Mouse (Mus musculus) limb, embryonic 12.5 days (tissue): ENCODE measurements at regions not wholly inside any gene's neighbourhood (a gene's known extent, or its start where the extent isn't known, plus 50 kb on each side); places are given as distances from the start of the nearest gene placed in this dataset. TPM values are rescaled to one million over a fixed set of nuclear protein-coding genes. Genes with fewer than 3 reads are reported as not detected.

Source experiments
- ATAC-seq: fragments of 200-750 bp; cut with Nextera tagmentation; 2 replicates; pipeline ENCODE4 v1.8.0; 2017; ENCODE audit warnings: low read depth, moderate TSS enrichment; ENCODE audit not compliant: insufficient number of reproducible peaks, insufficient read depth, low FRiP score, low TSS enrichment
- H3K27ac ChIP-seq: fragments of 300-500 bp; sonication (generic); 2 replicates; pipeline ENCODE4 v1.5.1; 2016; ENCODE audit warnings: mild to moderate bottlenecking, moderate library complexity
- H3K27me3 ChIP-seq: fragments of 300-500 bp; sonication (generic); 2 replicates; pipeline ENCODE4 v1.6.1; 2016; ENCODE audit warnings: mild to moderate bottlenecking, moderate library complexity
- H3K36me3 ChIP-seq: fragments of 300-500 bp; sonication (generic); 2 replicates; pipeline ENCODE4 v1.6.1; 2016; ENCODE audit warnings: mild to moderate bottlenecking, moderate library complexity
- H3K4me1 ChIP-seq: fragments of 300-500 bp; sonication (generic); replicated peaks from 2 replicates; pipeline ENCODE4 v1.6.1; 2016
- H3K4me2 ChIP-seq: fragments of 300-500 bp; sonication (generic); 2 replicates; pipeline ENCODE4 v1.6.1; 2016; ENCODE audit warnings: mild to moderate bottlenecking, moderate library complexity
- H3K4me3 ChIP-seq: fragments of 300-500 bp; sonication (generic); replicated peaks from 2 replicates; pipeline ENCODE4 v1.5.1; 2016; ENCODE audit warnings: mild to moderate bottlenecking
- H3K9ac ChIP-seq: fragments of 300-500 bp; sonication (generic); replicated peaks from 2 replicates; pipeline ENCODE4 v1.6.1; 2016; ENCODE audit warnings: mild to moderate bottlenecking, moderate library complexity
- H3K9me3 ChIP-seq: fragments of 300-500 bp; sonication (generic); 2 replicates; pipeline ENCODE4 v1.6.1; 2016; ENCODE audit warnings: mild to moderate bottlenecking, moderate library complexity
- WGBS: fragments of 180-500 bp; shearing (Covaris S2); methylation state at CpG from one replicate; pipeline ENCODE4 v1.1.7; 2016; 5-methylcytosine and 5-hydroxymethylcytosine counted together
- microRNA counts: library from miRNA; unstranded; fragments of <30 nt; microRNA quantifications from one replicate; lab custom pipeline; 2017
- microRNA-seq: library from miRNA; unstranded; fragments of <30 nt; microRNA quantifications from one replicate; pipeline ENCODE4, GENCODE M21; 2017

DNA sequence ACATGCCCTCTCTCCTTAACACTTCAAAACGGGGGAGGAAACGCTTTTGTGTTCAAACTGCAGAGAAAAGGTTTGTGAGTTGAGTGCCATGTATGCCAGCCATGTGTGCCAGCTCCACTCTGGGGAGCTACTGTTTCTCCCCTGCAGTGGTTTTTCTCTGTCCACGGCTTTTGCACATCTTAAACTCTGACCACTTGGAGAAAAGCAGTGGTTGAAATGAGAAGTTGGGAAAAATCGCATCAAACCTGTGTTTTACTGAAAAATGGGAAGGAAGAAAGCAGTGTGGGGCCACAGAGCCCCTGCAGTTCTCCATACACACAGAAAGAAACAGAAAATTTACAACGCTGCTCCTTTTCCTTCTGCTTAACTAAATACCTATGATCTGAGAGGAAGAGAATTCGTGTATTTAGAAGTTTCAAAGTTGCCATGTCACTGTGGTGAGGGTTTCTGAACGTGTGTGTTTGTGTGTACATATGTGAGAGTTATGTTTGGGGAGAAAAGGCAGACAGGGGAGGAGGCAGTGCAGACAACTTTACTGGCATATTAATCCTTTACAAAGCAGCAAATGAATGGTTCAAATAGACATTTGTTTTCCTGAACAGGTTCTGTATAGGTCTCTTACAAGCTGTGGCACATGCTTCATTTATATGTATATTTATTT, 160.1 kb upstream of the Tmem161b start:
- WGBS, result 50% methylated on average over 7 of the region's 7 CpGs
- Histone ChIP-seq H3K9ac (no peak overlapping the region), H3K9me3 (no peaks in the 10 kb centered on the region), H3K4me3 (no peak overlapping the region), H3K27ac (no peak overlapping the region), H3K4me2 (no peak overlapping the region), H3K27me3 (no peaks in the 10 kb centered on the region; the same call in 1 of the 2 replicates), H3K4me1 (peaks cover 16% of the 10 kb centered on the region), H3K36me3 (no peaks in the 10 kb centered on the region)
- ATAC-seq, result no peak

DNA sequence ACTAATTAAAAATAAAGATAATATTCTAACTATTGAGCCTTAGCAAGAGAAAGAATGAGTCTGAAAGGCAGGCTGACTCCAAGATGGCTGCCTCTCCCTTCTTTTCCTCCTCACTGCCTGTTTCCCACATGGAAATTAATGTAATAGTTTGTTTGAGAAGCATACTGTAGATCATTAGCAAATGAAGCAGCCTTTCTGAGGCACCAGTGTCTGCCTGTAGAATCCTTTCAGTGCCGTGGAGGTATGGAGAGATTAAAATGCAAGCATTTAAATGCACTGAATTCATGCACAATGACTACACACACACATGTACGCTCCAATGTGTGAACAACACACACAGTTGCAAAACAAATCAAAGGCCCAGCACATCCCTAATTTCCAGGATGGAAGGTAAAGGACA, 159.5 kb upstream of the Tmem161b start:
- H3K4me2 ChIP-seq, result no peak overlapping the region
- H3K36me3 ChIP-seq, result no peaks in the 10 kb centered on the region
- no peak overlapping the region for H3K9ac ChIP-seq
- no peak overlapping the region for H3K27ac ChIP-seq
- 83% methylated on average over 2 of the region's 2 CpGs for WGBS
- no peaks in the 10 kb centered on the region; the same call in 1 of the 2 replicates for H3K27me3 ChIP-seq
- H3K9me3 ChIP-seq, result no peaks in the 10 kb centered on the region
- H3K4me1 ChIP-seq, result peaks cover 17% of the 10 kb centered on the region
- H3K4me3 ChIP-seq, result no peak overlapping the region
- ATAC-seq, result no peak

DNA sequence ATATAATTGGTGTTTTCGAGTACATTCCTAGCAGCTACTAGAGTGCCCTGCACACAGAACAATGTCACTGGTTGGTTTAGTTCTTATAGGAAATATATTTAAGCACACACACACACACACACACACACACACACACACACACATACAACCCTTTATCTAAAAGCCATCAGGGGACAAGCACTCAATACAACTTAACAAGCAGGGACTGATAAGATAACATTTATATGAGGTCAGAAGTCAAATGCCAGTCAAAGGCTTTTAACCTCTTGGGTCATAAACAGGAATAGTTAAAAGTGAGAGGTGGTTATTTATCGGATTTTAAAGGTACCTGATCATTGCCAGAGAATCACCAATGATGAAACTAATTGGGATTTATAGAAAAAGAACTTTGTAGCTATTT, 158.7 kb upstream of the Tmem161b start:
- Histone ChIP-seq H3K4me1 (peaks cover 17% of the 10 kb centered on the region), H3K9me3 (no peaks in the 10 kb centered on the region), H3K4me3 (no peak overlapping the region), H3K36me3 (no peaks in the 10 kb centered on the region), H3K27me3 (no peaks in the 10 kb centered on the region; the same call in 1 of the 2 replicates), H3K27ac (no peak overlapping the region), H3K9ac (no peak overlapping the region), H3K4me2 (no peak overlapping the region)
- WGBS, result 38% methylated on average over 2 of the region's 2 CpGs
- ATAC-seq, result no peak

DNA sequence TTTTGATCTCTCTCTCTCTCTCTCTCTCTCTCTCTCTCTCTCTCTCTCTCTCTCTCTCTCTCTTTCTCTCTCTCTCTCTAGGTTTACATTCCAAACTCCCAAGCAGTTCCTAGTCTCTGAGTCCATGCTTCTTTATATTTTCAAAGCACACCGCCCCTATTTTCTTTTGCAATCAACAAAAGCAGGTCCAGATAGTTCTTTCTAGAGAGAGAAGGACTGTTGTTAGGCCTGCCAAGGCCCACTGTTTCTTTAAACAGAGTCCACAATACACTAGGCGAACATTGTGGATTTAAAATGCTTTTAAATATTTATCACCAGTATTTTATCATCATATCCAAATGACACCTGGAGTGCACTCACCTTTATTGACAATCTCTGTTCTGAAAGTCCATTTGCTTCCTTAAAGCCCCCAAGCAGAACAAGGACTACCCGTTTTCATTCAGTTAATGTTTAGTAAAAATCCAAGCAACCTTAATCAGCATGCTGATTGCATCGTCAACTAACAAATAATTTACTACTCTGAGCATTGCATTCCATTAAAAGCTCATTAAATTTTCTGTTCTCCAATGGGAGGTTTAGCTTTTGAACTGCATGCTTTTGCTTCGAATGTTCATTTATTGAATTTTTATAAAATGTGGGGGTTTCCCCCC, 157.7 kb upstream of the Tmem161b start:
- 45% methylated on average over 5 of the region's 5 CpGs for WGBS

DNA sequence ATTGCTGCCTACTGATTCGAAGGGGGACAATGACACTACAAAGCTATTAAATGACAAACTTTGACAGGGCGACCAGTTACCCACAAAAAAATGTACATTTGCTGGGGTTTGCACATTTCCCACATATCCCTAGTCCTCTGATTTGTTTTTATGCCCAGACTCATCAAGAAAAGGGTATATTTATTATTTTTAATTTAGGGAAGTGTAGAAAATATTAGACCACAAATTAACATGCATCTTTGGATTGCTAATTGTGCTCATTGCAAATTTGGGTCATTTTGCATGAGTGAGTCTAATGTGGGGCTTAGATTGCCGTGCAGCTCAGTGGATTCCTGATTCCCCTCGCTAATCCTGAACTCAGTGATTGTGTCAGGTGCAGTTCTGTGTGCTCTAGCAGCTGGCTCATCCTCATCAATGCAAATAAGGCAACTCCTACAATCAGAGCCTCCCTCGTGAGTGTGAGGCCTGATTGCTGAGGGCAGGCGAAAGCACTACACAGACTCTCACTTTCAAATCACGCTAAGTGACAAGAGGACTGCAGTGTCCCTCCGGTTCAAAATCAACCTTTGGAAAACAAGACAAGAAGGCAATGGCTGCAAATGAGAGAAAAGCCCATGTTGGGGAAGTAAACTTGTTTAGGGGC, 156.7 kb upstream of the Tmem161b start:
- Histone ChIP-seq H3K27me3 (no peaks in the 10 kb centered on the region), H3K9ac (no peak overlapping the region), H3K9me3 (no peaks in the 10 kb centered on the region), H3K4me3 (no peak overlapping the region), H3K27ac (no peak overlapping the region), H3K4me2 (no peak overlapping the region), H3K36me3 (no peaks in the 10 kb centered on the region), H3K4me1 (peaks cover 8% of the 10 kb centered on the region)
- WGBS, result 62% methylated on average over 8 of the region's 8 CpGs
- ATAC-seq, result no peak

More for the DNA sequence above, 157.7 kb upstream of the Tmem161b start:
- Histone ChIP-seq H3K4me3 (no peak overlapping the region), H3K4me2 (no peak overlapping the region), H3K9ac (no peak overlapping the region), H3K27ac (no peak overlapping the region), H3K4me1 (peaks cover 11% of the 10 kb centered on the region), H3K27me3 (no peaks in the 10 kb centered on the region), H3K36me3 (no peaks in the 10 kb centered on the region), H3K9me3 (no peaks in the 10 kb centered on the region)
- ATAC-seq, result no peak

DNA sequence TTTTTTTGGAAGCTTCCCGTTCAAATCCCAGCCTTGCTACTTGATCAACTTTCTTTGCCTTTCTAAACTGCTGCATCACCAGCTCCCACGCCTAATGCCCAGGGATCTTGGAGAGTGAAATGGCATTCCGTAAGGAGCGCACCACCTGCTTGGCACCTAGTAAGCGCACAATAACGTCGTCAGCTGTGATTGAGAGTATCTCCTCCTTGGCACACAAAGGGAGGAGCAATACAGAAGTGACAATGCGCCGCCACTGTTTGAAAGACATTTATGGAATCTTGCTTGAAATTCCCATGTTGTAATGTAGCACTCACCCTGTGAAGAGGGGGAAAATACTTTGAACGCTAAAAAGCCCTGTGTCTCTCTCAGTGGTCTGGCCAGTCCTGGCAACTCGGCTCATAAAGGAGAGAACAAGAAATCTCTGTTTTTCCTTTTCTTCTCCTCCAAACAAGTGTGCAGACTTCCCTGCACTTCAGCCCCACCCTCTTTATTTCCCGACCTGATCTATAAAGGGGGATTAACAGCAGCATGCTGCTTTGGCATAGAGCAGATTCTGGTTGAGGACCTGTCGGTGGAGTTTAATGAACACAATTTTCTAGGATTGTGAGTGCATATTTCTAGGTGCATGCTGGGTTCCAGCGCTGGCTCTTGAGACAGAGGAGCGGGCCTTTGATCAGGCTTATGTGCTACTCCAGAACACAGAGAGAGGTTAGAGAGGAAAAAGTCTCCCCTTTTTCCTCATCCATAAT, 155.7 kb upstream of the Tmem161b start:
- 50% methylated on average over 15 of the region's 15 CpGs for WGBS
- H3K27me3 ChIP-seq, result no peaks in the 10 kb centered on the region
- H3K4me2 ChIP-seq, result no peak overlapping the region
- no peak overlapping the region for H3K9ac ChIP-seq
- no peak overlapping the region for H3K27ac ChIP-seq
- H3K4me3 ChIP-seq, result no peak overlapping the region
- H3K9me3 ChIP-seq, result no peaks in the 10 kb centered on the region
- no peak for ATAC-seq
- H3K4me1 ChIP-seq, result peaks cover 8% of the 10 kb centered on the region
- no peaks in the 10 kb centered on the region for H3K36me3 ChIP-seq

DNA sequence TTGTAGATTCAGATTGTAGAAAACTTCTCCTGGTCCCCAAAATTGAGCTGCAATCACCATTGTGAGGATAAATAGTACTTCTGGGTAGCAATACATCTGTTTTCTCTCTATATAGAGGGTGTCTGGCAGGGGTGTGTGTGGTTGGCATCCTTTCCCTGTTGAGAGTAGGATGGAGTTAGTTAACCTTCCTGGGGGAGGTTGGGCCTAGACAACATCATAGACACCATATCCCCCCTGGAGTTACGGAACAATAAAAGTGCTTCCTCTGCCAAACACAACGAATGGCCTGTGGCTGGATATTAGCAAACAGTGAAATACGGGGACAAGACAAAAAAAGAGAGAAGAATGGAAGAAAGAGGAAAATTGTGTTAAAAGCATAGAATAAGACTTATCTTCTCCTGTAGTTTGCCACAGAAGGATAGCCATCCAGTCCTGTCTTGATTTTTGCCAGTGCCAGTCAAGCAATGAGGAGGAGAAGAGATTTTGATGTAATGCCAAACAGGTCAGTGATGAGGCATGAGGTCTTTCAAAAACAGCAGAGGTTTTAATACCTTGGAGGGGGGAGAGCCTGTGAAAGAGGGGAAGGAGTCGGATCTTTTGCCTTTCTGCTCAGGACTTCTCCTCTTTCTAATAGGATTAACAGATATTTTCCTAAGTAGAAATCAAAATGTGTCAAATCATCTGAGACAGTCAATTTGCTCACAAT, 155.0 kb upstream of the Tmem161b start:
- no peaks in the 10 kb centered on the region for H3K27me3 ChIP-seq
- H3K4me2 ChIP-seq, result no peak overlapping the region
- no peaks in the 10 kb centered on the region for H3K36me3 ChIP-seq
- no peaks in the 10 kb centered on the region for H3K9me3 ChIP-seq
- WGBS, result 55% methylated on average over 4 of the region's 4 CpGs
- no peak overlapping the region for H3K9ac ChIP-seq
- ATAC-seq, result no peak
- H3K27ac ChIP-seq, result no peak overlapping the region
- H3K4me3 ChIP-seq, result no peak overlapping the region
- H3K4me1 ChIP-seq, result peaks cover 8% of the 10 kb centered on the region

DNA sequence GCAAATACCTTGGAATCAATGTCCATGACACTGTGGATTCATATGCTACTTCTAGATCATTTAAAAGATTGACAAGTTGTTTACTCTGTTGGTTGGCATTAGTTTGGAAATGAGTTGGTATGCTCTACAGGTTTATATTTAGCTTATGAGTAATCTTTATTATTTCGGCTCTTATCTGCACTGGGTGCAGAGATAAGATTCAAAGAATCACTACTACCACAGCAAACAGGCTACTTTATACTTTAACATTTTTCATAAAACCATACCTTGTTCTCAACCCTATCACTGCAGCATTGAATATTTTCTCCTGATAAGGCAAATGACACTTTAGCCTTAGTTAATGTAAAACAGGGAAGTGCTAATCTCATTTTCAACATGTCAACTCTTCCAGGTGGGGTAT, 153.7 kb upstream of the Tmem161b start:
- peaks cover 8% of the 10 kb centered on the region for H3K4me1 ChIP-seq
- WGBS, result 85% methylated on average over 1 of the region's 1 CpGs
- no peaks in the 10 kb centered on the region for H3K9me3 ChIP-seq
- H3K4me2 ChIP-seq, result no peak overlapping the region
- no peak overlapping the region for H3K27ac ChIP-seq
- no peaks in the 10 kb centered on the region for H3K27me3 ChIP-seq
- H3K9ac ChIP-seq, result no peak overlapping the region
- no peak for ATAC-seq
- no peaks in the 10 kb centered on the region for H3K36me3 ChIP-seq
- no peak overlapping the region for H3K4me3 ChIP-seq

MicroRNA genes in the stretch of these regions (microRNA counts, 519-probe panel; counts per million panel counts)
- microRNA mmu-miR-9 (lab: Ali Mortazavi, UCI), result not detected

Small RNAs in the stretch of these regions (microRNA-seq; reads per million reads assigned to microRNA genes)
- gene Mir9-2, result not detected
